Mouse (Mus musculus): ENCODE measurements around the gene Ccr7.

DNA sequence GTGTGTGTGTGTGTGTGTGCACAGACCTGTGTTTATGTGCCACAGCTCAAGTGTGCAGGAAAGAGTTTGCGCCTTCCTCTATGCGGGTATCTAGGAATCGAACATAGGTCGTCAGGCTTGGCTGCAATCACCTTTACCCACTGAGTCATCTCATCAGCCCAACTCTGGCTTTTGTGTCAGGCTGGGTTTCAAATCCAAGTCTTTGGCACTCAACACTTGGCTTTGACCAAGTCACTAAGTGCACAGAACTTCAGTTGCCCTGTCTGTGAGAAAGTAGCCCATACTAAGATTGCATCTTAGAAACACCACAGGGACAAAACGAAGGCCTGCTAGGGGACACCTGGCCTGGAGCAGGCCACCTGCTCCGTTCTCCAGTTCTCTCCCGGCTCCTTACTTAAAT is 12.7 kb upstream of the Ccr7 start:
- TF ChIP-seq GATA1 (IDR thresholded peaks at IDR 0.05; ENCODE audit: borderline replicate concordance, low read length) (no peak), FLI1 (IDR thresholded peaks at IDR 0.05; ENCODE audit: low read length) (no peak)

All from megakaryocyte, embryonic 14.5 days (primary cell).